Mouse (Mus musculus) bone marrow macrophage, adult 2 months (primary cell): ENCODE results near the gene Smim10l2a. TPM values are rescaled to one million over a fixed set of nuclear protein-coding genes. Genes with fewer than 3 reads are reported as not detected.

Experiments
- H3K27ac ChIP-seq: 2 replicates; pipeline ENCODE4 v1.5.1; 2012; ENCODE audit warnings: low read depth, low read length; ENCODE audit not compliant: insufficient read depth
- H3K4me1 ChIP-seq: 2 replicates; pipeline ENCODE4 v1.6.1; 2012; ENCODE audit warnings: low read length; ENCODE audit not compliant: control insufficient read depth, insufficient read depth
- H3K4me3 ChIP-seq: 2 replicates; pipeline ENCODE4 v1.5.1; 2012; ENCODE audit warnings: mild to moderate bottlenecking, low read length, moderate library complexity; ENCODE audit not compliant: insufficient read depth
- CTCF ChIP-seq: IDR thresholded peaks from 2 replicates; pipeline ENCODE4 v1.5.1; 2012; ENCODE audit warnings: low read depth, mild to moderate bottlenecking, low read length, moderate library complexity
- POLR2A ChIP-seq: IDR thresholded peaks from 2 replicates; pipeline ENCODE4 v1.6.1; 2012; ENCODE audit warnings: mild to moderate bottlenecking, low read depth, low read length, borderline replicate concordance
- polyA plus RNA-seq: library from polyadenylated mRNA; stranded (reverse); fragments of >200 nt; gene quantifications from 2 replicates; pipeline ENCODE4 v1.2.4, GENCODE M21; 2012; ENCODE audit not compliant: missing spikeins, insufficient read depth, insufficient read length

Smim10l2a gene
- polyA plus RNA-seq, 1 experiment, result not detected

- Histone ChIP-seq H3K4me1 (peaks cover 15% of the 10 kb centered on the region), H3K27ac (peak overlapping the region; percentile 81)
Observed at GRCm38 (mm10) chrX:56416277-56416676, 41.9 kb downstream of the Smim10l2a start.

GRCm38 (mm10) chrX:56417541-56417940 lies 43.2 kb downstream of the Smim10l2a start:
- no peak overlapping the region for H3K4me3 ChIP-seq
- H3K4me1 ChIP-seq, result peaks cover 15% of the 10 kb centered on the region
- H3K27ac ChIP-seq, result no peak overlapping the region
- TF ChIP-seq POLR2A, result no peak
- no peak for TF ChIP-seq CTCF

More at GRCm38 (mm10) chrX:56416277-56416676, 41.9 kb downstream of the Smim10l2a start:
- TF ChIP-seq POLR2A, result no peak
- TF ChIP-seq CTCF, result no peak
- no peak overlapping the region for H3K4me3 ChIP-seq

Other genes with a start within 250 kb of the Smim10l2a start
- gene 3830403N18Rik, start 238.0 kb upstream of the Smim10l2a start, polyA plus RNA-seq, result 3.7 and 4.2 TPM in 2 replicates
- not detected in 2 replicates for gene Gm773, start 161.7 kb upstream of the Smim10l2a start, polyA plus RNA-seq
- 1.4 and 1.7 TPM in 2 replicates for gene Zfp449, start 28.2 kb upstream of the Smim10l2a start, polyA plus RNA-seq
- gene Gm2174, start 73.4 kb downstream of the Smim10l2a start, polyA plus RNA-seq, result 5.3 and 6.1 TPM in 2 replicates
- gene Ints6l, start 80.3 kb downstream of the Smim10l2a start, polyA plus RNA-seq, result 86.7 and 89.1 TPM in 2 replicates
- gene Gm10477, start 150.2 kb downstream of the Smim10l2a start, polyA plus RNA-seq, result not detected in 2 replicates
- gene Gm648, start 175.0 kb downstream of the Smim10l2a start, polyA plus RNA-seq, result not detected in 2 replicates
- gene Mmgt1, start 223.5 kb downstream of the Smim10l2a start, polyA plus RNA-seq, result 11.3 and 14.9 TPM in 2 replicates
- gene Slc9a6, start 235.2 kb downstream of the Smim10l2a start, polyA plus RNA-seq, result 19.2 and 21.6 TPM in 2 replicates